Mouse (Mus musculus) MEL (cell line): ENCODE results near the gene Cul7. TPM values are rescaled to one million over a fixed set of nuclear protein-coding genes. Genes with fewer than 3 reads are reported as not detected.

Source experiments
- DNase-seq: peaks from one replicate; pipeline ENCODE4 v3.0.0; 2011; ENCODE audit warnings: low read depth, low spot score
- H3K27ac ChIP-seq: 2 replicates; pipeline ENCODE4 v1.5.1; 2012; ENCODE audit warnings: low read depth, mild to moderate bottlenecking, control low read depth, low read length, moderate library complexity; ENCODE audit not compliant: control insufficient read depth
- H3K27me3 ChIP-seq, 2 experiments: fragments of 150-350 bp in 1 of 2; sonication (generic) in 1 of 2; 2 replicates each; pipeline ENCODE4 v1.6.1; 2012; ENCODE audit warnings: low read length in 2 of 2, mild to moderate bottlenecking in 2 of 2, improper control_type of control experiment in 1 of 2, moderate library complexity in 1 of 2; ENCODE audit not compliant: insufficient read depth in 2 of 2, control insufficient read depth in 1 of 2
- H3K36me3 ChIP-seq, 2 experiments: 2 replicates each; pipeline ENCODE4 v1.6.1; 2012 to 2014; ENCODE audit warnings: low read length in 2 of 2, improper control_type of control experiment in 1 of 2, inconsistent platforms in 1 of 2, mild to moderate bottlenecking in 1 of 2; ENCODE audit not compliant: insufficient read depth in 2 of 2, control insufficient read depth in 1 of 2
- H3K4me1 ChIP-seq, 2 experiments: fragments of 150-350 bp in 1 of 2; sonication (generic) in 1 of 2; 2 replicates each; pipeline ENCODE4 v1.6.1; 2012; ENCODE audit warnings: low read length in 2 of 2, improper control_type of control experiment in 1 of 2, mild to moderate bottlenecking in 1 of 2; ENCODE audit not compliant: insufficient read depth in 2 of 2, control insufficient read depth in 1 of 2
- H3K4me3 ChIP-seq, 2 experiments: fragments of 150-350 bp in 1 of 2; sonication (generic) in 1 of 2; 2 replicates each; pipeline ENCODE4 v1.5.1; 2012; ENCODE audit warnings: low read depth in 2 of 2, low read length in 2 of 2, mild to moderate bottlenecking in 2 of 2, moderate library complexity in 2 of 2, control low read depth in 1 of 2, improper control_type of control experiment in 1 of 2; ENCODE audit not compliant: control insufficient read depth in 1 of 2, insufficient read depth in 1 of 2
- H3K79me2 ChIP-seq: 2 replicates; pipeline ENCODE4 v1.6.1; 2012; ENCODE audit warnings: mild to moderate bottlenecking, low read length, moderate library complexity; ENCODE audit not compliant: control insufficient read depth, poor library complexity, insufficient read depth
- H3K9ac ChIP-seq: 2 replicates; pipeline ENCODE4 v1.6.1; 2012; ENCODE audit warnings: low read depth, mild to moderate bottlenecking, control low read depth, low read length, moderate library complexity; ENCODE audit not compliant: control insufficient read depth, poor library complexity, severe bottlenecking
- H3K9me3 ChIP-seq: fragments of 150-350 bp; sonication (generic); replicated peaks from 2 replicates; pipeline ENCODE4 v1.6.1; 2012; ENCODE audit warnings: mild to moderate bottlenecking, low read length, improper control_type of control experiment, moderate library complexity; ENCODE audit not compliant: insufficient read depth
- CHD1 ChIP-seq: IDR thresholded peaks from 2 replicates; pipeline ENCODE4 v1.6.1; 2012; ENCODE audit warnings: low read depth, mild to moderate bottlenecking, inconsistent platforms, low read length, improper control_type of control experiment
- CHD2 ChIP-seq: IDR thresholded peaks from 2 replicates; pipeline ENCODE4 v1.6.1; 2011; ENCODE audit warnings: low read length, improper control_type of control experiment
- CTCF ChIP-seq, 3 experiments: IDR thresholded peaks in 2 of 3; conservative IDR thresholded peaks in 1 of 3; 2 replicates each; pipeline ENCODE4 v1.5.1; 2011 to 2012; ENCODE audit warnings: low read length in 3 of 3, low read depth in 2 of 3, mild to moderate bottlenecking in 2 of 3, improper control_type of control experiment in 1 of 3, inconsistent platforms in 1 of 3, mixed read lengths in 1 of 3, moderate library complexity in 1 of 3; ENCODE audit not compliant: control insufficient read depth in 1 of 3, insufficient read depth in 1 of 3, poor library complexity in 1 of 3, severe bottlenecking in 1 of 3
- ELF1 ChIP-seq: IDR thresholded peaks from 2 replicates; pipeline ENCODE4 v1.6.1; 2014; ENCODE audit warnings: low read depth, mild to moderate bottlenecking, inconsistent platforms, low read length, improper control_type of control experiment, moderate library complexity
- EP300 ChIP-seq, 2 experiments: IDR thresholded peaks; 2 replicates each; pipeline ENCODE4 v1.6.1; 2011; ENCODE audit warnings: improper control_type of control experiment in 2 of 2, low read length in 2 of 2, low read depth in 1 of 2, mild to moderate bottlenecking in 1 of 2
- ETS1 ChIP-seq: IDR thresholded peaks from 2 replicates; pipeline ENCODE4 v1.6.1; 2012; ENCODE audit warnings: low read depth, mild to moderate bottlenecking, inconsistent platforms, low read length, improper control_type of control experiment, moderate library complexity
- GABPA ChIP-seq: IDR thresholded peaks from 2 replicates; pipeline ENCODE4 v1.6.1; 2012; ENCODE audit warnings: low read depth, mild to moderate bottlenecking, inconsistent platforms, low read length, improper control_type of control experiment, moderate library complexity
- GATA1 ChIP-seq: IDR thresholded peaks from 2 replicates; pipeline ENCODE4 v1.6.1; 2011; ENCODE audit warnings: low read depth, low read length, improper control_type of control experiment
- HCFC1 ChIP-seq: IDR thresholded peaks from 2 replicates; pipeline ENCODE4 v1.6.1; 2012; ENCODE audit warnings: low read depth, mild to moderate bottlenecking, inconsistent platforms, low read length, improper control_type of control experiment, moderate library complexity
- JUND ChIP-seq: IDR thresholded peaks from 2 replicates; pipeline ENCODE4 v1.6.1; 2011; ENCODE audit warnings: low read depth, mild to moderate bottlenecking, improper control_type of control experiment, low read length
- KAT2A ChIP-seq: conservative IDR thresholded peaks from 2 replicates; pipeline ENCODE4 v1.6.1; 2012; ENCODE audit warnings: low read depth, low read length, improper control_type of control experiment, inconsistent platforms
- MAFK ChIP-seq: IDR thresholded peaks from 2 replicates; pipeline ENCODE4 v1.6.1; 2011; ENCODE audit warnings: low read depth, mild to moderate bottlenecking, low read length, improper control_type of control experiment, borderline replicate concordance
- MAX ChIP-seq: IDR thresholded peaks from 2 replicates; pipeline ENCODE4 v1.6.1; 2011; ENCODE audit warnings: low read length, improper control_type of control experiment
- MAZ ChIP-seq: IDR thresholded peaks from 2 replicates; pipeline ENCODE4 v1.6.1; 2012; ENCODE audit warnings: low read depth, mild to moderate bottlenecking, inconsistent platforms, low read length, improper control_type of control experiment
- MEF2A ChIP-seq: IDR thresholded peaks from 2 replicates; pipeline ENCODE4 v1.6.1; 2014; ENCODE audit warnings: low read depth, mild to moderate bottlenecking, inconsistent platforms, low read length, improper control_type of control experiment; ENCODE audit not compliant: poor library complexity, insufficient replicate concordance, severe bottlenecking; ENCODE audit errors: extremely low read depth
- MXI1 ChIP-seq: IDR thresholded peaks from 2 replicates; pipeline ENCODE4 v1.6.1; 2011; ENCODE audit warnings: mild to moderate bottlenecking, low read depth, low read length, improper control_type of control experiment
- MYB ChIP-seq: IDR thresholded peaks from 2 replicates; pipeline ENCODE4 v1.6.1; 2011; ENCODE audit warnings: mild to moderate bottlenecking, low read depth, low read length, improper control_type of control experiment
- MYC ChIP-seq: IDR thresholded peaks from 2 replicates; pipeline ENCODE4 v1.6.1; 2011; ENCODE audit warnings: low read depth, mild to moderate bottlenecking, low read length, improper control_type of control experiment, moderate library complexity
- NELFE ChIP-seq: IDR thresholded peaks from 2 replicates; pipeline ENCODE4 v1.6.1; 2011; ENCODE audit warnings: low read depth, low read length, improper control_type of control experiment
- NRF1 ChIP-seq: IDR thresholded peaks from 2 replicates; pipeline ENCODE4 v1.6.1; 2014; ENCODE audit warnings: low read depth, mild to moderate bottlenecking, inconsistent platforms, low read length, improper control_type of control experiment, moderate library complexity; ENCODE audit not compliant: poor library complexity, insufficient read depth, severe bottlenecking
- POLR2A ChIP-seq, 2 experiments: IDR thresholded peaks; 2 replicates each; pipeline ENCODE4 v1.6.1; 2011 to 2012; ENCODE audit warnings: low read length in 2 of 2, mild to moderate bottlenecking in 2 of 2, control low read depth in 1 of 2, improper control_type of control experiment in 1 of 2, low read depth in 1 of 2, moderate library complexity in 1 of 2; ENCODE audit not compliant: control insufficient read depth in 1 of 2, insufficient read depth in 1 of 2, poor library complexity in 1 of 2
- POLR2AphosphoS2 ChIP-seq: IDR thresholded peaks from 2 replicates; pipeline ENCODE4 v1.6.1; 2011; ENCODE audit warnings: low read length, improper control_type of control experiment
- RAD21 ChIP-seq: IDR thresholded peaks from 2 replicates; pipeline ENCODE4 v1.6.1; 2011; ENCODE audit warnings: mild to moderate bottlenecking, low read depth, low read length, improper control_type of control experiment
- RCOR1 ChIP-seq: IDR thresholded peaks from 2 replicates; pipeline ENCODE4 v1.6.1; 2012; ENCODE audit warnings: low read depth, mild to moderate bottlenecking, inconsistent platforms, low read length, improper control_type of control experiment
- SIN3A ChIP-seq: IDR thresholded peaks from 2 replicates; pipeline ENCODE4 v1.6.1; 2012; ENCODE audit warnings: low read length, improper control_type of control experiment, inconsistent platforms
- SMC3 ChIP-seq: IDR thresholded peaks from 2 replicates; pipeline ENCODE4 v1.6.1; 2011; ENCODE audit warnings: low read depth, low read length, improper control_type of control experiment
- TBP ChIP-seq: IDR thresholded peaks from 2 replicates; pipeline ENCODE4 v1.8.0; 2011; ENCODE audit warnings: low read depth, low read length, improper control_type of control experiment
- TCF12 ChIP-seq: IDR thresholded peaks from 2 replicates; pipeline ENCODE4 v1.6.1; 2014; ENCODE audit warnings: low read depth, mild to moderate bottlenecking, inconsistent platforms, low read length, improper control_type of control experiment, moderate library complexity
- UBTF ChIP-seq: IDR thresholded peaks from 2 replicates; pipeline ENCODE4 v1.6.1; 2012; ENCODE audit warnings: low read depth, mild to moderate bottlenecking, inconsistent platforms, low read length, improper control_type of control experiment, moderate library complexity, borderline replicate concordance; ENCODE audit not compliant: insufficient read depth
- USF1 ChIP-seq: IDR thresholded peaks from 2 replicates; pipeline ENCODE4 v1.6.1; 2014; ENCODE audit warnings: low read depth, mild to moderate bottlenecking, inconsistent platforms, low read length, improper control_type of control experiment, moderate library complexity
- USF2 ChIP-seq, 2 experiments: IDR thresholded peaks; 2 replicates each; pipeline ENCODE4 v1.6.1; 2011 to 2012; ENCODE audit warnings: improper control_type of control experiment in 2 of 2, low read length in 2 of 2, borderline replicate concordance in 1 of 2, inconsistent platforms in 1 of 2, low read depth in 1 of 2, mild to moderate bottlenecking in 1 of 2; ENCODE audit not compliant: insufficient read depth in 1 of 2
- ZC3H11A ChIP-seq: IDR thresholded peaks from 2 replicates; pipeline ENCODE4 v1.6.1; 2012; ENCODE audit warnings: low read depth, mild to moderate bottlenecking, inconsistent platforms, low read length, improper control_type of control experiment
- ZMIZ1 ChIP-seq: IDR thresholded peaks from 2 replicates; pipeline ENCODE4 v1.6.1; 2012; ENCODE audit warnings: low read depth, mild to moderate bottlenecking, inconsistent platforms, low read length, improper control_type of control experiment, moderate library complexity
- polyA plus RNA-seq, 2 experiments: library from polyadenylated mRNA; stranded (reverse) in 1 of 2; unstranded in 1 of 2; fragments of >175 nt in 1 of 2; fragments of >200 nt in 1 of 2; gene quantifications; 2 replicates each; pipeline versions ENCODE4 v1.2.1 to v1.2.4; 2012; ENCODE audit warnings: low replicate concordance in 2 of 2, low read depth in 1 of 2; ENCODE audit not compliant: insufficient read length in 2 of 2, insufficient read depth in 1 of 2, missing spikeins in 1 of 2
- total RNA-seq: library from RNA; depleted of rRNA; stranded (reverse); fragments of 300-350 nt; gene quantifications from 2 replicates; pipeline ENCODE4 v1.2.3, GENCODE M21; 2012; rRNA removed

Gene Cul7
- total RNA-seq, result 32.6 and 35.1 TPM in 2 replicates
- polyA plus RNA-seq, result 10 to 100 TPM; 35.8 to 45.8 TPM

DNA sequence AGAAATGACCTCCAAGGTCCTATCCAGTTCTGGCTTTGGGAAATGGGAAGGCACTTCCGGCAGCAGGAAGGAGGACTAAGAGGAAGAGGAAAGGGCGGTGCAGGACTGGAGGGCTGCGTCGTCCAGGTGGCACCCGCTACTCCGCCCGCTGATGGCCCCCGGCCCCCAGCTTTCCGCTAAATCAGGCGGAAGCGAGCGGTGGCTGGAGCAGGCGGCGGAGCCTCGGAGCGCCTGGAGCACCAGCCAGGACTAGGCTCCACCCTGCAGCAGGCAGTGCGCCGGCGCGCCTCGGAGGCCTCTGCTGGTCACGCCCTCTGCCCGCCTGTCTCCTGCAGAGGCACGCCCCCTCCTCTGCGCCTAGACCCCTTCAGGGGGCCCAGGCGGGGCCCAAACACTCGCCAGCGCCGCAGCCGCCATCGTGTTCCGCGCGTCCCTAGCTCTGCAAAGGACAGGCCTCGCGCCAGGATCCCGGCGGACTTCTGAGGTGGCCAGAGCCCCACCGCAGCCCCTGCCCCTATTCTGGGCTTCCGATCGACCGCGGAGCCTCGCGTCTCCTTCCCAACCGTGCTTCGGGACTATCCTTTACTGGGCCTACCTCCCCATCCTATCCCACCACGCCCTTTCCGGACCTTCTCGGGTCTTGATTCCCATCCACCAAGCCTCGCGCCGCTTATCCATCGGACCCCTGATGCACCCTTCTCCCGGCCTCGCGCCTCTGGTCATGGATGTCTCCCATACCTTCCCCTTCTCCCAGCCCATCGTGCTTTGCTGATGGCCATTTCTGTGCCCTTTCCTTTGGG, at the start of gene Cul7:
Gene Cul7 (plus strand): TSS at position 106 of the 800 bp plus-strand sequence.
- peaks cover 6 to 10% of the 10 kb centered on the region in 2 experiments; a peak in 3 of 4 replicates for H3K4me1 ChIP-seq
- DNase-seq, result peak; percentile 93
- H3K27me3 ChIP-seq, result no peaks in the 10 kb centered on the region
- H3K79me2 ChIP-seq, result peaks cover 16% of the 10 kb centered on the region
- H3K9me3 ChIP-seq, result no peaks in the 10 kb centered on the region
- H3K4me3 ChIP-seq, result peak within 1 kb of the TSS; percentile 78 to 99
- peak within 1 kb of the TSS; percentile 83 for H3K9ac ChIP-seq
- H3K36me3 ChIP-seq, result peaks cover 0 to 7% of the 10 kb centered on the region in 2 experiments; a peak in 2 of 4 replicates
- TF ChIP-seq ZC3H11A (no peak), UBTF (no peak; the same call in 1 of the 2 replicates), ETS1 (no peak), ELF1 (peak; percentile 70; the same call in 1 of the 2 replicates), NRF1 (peak; percentile 82), CHD2 (no peak), POLR2A (IDR thresholded peaks at IDR 0.05; ENCODE audit: control insufficient read depth in 1 of 2, insufficient read depth in 1 of 2, low read depth in 1 of 2, low read length in 2 of 2, poor library complexity in 1 of 2) (peak; percentile 69 to 83), MAX (peak; percentile 52), MXI1 (peak; percentile 63; the same call in 1 of the 2 replicates), CHD1 (peak; percentile 53; the same call in 1 of the 2 replicates), SMC3 (no peak), KAT2A (no peak), RAD21 (no peak), ZMIZ1 (peak; percentile 21; the same call in 1 of the 2 replicates), NELFE (peak; percentile 80), MYB (no peak), RCOR1 (0 out of 2 replicates have a peak, but pooled peaks have one; percentile 5), POLR2AphosphoS2 (peak; percentile 71), JUND (no peak), HCFC1 (peak; percentile 59; the same call in 1 of the 2 replicates), EP300 (IDR thresholded peaks at IDR 0.05; ENCODE audit: low read depth in 1 of 2, low read length in 2 of 2) (no peak), USF1 (peak; percentile 49; the same call in 1 of the 2 replicates), MYC (peak; percentile 44; the same call in 1 of the 2 replicates), MAFK (no peak), TCF12 (peak; percentile 23; the same call in 1 of the 2 replicates), MEF2A (no peak), CTCF (IDR thresholded peaks at IDR 0.05 in 2 of 3, conservative IDR thresholded peaks at IDR 0.05 in 1 of 3; ENCODE audit: control insufficient read depth in 1 of 3, insufficient read depth in 1 of 3, low read depth in 2 of 3, low read length in 3 of 3, poor library complexity in 1 of 3, severe bottlenecking in 1 of 3) (0 out of 6 replicates have a peak, but pooled peaks of 1 of the 3 experiments have one; percentile 1), GABPA (no peak), SIN3A (peak; percentile 74), MAZ (peak; percentile 83), GATA1 (no peak), TBP (peak; percentile 42; the same call in 1 of the 2 replicates), USF2 (IDR thresholded peaks at IDR 0.05; ENCODE audit: borderline replicate concordance in 1 of 2, insufficient read depth in 1 of 2, low read depth in 1 of 2, low read length in 2 of 2) (no peak)
- peak within 1 kb of the TSS; percentile 58 for H3K27ac ChIP-seq
